Mouse (Mus musculus) retina, postnatal 1 day (tissue): ENCODE measurements at regions not wholly inside any gene's neighbourhood (a gene's known extent, or its start where the extent isn't known, plus 50 kb on each side); places are given as distances from the start of the nearest gene placed in this dataset.

ENCODE experiments used
- DNase-seq: peaks from one replicate; pipeline ENCODE4 v3.0.0-alpha.2; 2012

DNA sequence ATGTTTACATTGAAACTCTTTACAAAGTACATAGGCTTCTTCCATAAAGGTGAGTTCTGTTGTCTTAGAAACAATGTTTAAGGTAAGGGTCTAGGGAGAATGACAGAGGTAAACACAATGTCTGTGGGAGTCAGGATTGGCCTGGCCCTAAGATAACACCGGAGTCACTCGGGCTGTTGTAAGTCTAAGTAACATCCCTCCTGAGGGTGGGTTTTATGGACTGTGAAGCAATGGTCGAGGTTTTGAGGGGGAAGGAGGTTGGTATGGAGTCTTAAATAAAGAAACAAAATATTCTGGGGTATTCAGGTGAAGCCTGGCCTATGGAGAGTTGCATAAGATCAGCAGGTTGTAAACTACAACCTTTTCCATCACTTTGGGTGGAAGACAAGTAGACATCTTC is 101.5 kb downstream of the Qrsl1 start:
- no peak for DNase-seq

DNA sequence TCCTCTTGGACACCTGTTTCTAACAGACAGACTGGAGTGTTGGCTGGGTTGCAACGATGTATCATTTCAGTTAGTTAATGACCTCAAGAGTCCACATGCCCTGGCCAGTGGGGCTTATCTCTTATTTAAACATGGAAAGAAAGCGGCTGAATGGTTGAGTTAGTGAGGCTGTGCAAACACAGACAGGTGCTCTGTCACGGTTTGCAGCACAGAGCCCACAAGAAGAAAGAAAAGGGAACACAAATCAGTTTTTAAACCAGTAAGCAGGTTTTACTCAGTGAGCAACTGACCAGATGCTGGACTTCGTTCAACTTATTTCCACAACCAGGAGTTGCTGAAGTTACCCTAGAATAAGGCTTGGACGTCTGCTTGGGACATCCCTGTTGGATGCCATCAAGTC is 86.3 kb downstream of the Qrsl1 start:
- DNase-seq: no peak

DNA sequence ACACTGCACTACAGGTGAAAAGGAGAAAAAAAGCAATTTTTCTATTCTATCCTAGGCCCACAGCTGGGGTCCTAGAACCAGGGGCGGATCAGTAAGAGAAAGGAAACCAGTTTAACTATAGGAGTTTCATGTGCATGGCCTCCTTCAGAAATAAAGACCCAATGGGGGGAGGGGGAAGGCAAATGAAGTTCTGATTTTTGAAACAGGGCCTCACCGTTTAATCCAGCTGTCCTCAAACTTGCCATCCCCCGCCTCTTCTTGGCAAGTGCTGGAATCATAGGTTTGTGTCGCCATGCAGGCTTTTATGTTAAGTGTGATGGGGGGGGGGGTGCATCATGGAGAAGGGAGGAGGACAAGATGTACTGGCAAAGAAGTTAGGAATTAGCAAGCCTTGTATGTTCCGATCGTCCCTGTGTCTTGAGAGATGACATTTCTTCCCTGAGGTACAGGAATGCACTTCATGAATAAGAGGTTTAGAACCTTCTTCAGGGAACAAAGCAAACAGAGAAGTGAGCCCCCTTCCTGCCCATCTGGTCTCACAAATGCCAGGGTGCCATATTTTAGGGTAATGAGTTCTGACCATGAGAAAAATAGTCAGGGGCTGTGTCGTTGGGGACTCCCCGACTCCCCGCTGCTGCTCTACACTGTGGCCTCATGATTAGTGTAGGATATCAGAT is 83.9 kb downstream of the Qrsl1 start:
- DNase-seq: no peak

DNA sequence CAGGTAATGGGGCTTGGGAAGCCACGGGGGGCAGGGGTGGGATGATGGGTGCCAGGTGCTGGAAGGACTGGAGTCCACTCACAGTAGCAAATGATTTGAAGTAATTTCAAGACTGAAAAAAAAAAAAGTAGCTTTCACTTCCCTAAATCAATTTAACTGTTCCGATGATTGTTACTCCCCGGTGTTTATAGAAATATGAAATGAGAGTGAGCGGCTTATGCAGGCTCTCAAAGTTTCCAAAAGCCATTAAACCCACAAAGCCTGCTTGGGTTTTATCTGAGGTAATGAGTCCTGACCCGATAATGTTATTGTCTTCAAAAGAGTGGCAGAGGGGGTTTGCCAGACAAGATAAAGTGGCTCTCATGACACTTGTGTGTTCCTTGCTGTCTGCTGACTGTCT is 82.9 kb downstream of the Qrsl1 start:
- DNase-seq: no peak

DNA sequence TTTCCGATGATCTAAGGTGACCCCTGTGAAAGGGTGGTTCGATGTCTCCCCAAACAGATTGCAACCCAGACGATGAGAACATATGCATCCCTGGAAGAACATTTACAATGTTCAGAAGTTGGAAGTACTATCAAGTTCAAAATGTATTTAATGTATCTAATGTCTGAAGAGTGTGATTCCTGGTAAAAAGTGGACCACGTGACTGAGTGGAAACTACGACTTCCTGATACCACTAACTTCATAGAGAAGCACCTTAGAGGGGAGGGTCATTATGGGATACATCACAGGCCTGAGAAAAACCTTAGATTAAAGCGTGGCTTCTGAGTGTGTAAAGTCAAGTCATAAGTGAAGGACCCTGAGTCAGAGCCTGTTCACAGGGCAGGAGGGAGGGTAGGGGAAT is 82.1 kb downstream of the Qrsl1 start:
- DNase-seq: no peak

DNA sequence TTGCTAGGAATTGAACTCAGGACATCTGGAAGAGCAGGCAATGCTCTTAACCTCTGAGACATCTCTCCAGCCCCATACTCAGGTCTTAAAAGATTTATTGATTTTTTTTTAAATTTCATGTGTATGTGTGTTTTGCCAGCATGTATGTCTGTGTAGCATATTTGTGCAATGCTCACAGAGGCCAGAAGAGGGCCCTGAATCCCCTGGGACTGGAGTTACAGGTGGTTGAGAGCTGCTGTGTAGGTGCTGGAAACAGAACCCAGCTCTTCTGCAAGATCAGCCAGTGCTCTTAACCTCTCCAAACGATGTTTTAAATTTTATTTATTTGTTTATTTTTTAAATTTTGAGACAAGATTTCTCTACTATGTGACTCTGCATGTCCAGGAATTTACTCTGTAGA is 78.9 kb downstream of the Qrsl1 start:
- no peak for DNase-seq

DNA sequence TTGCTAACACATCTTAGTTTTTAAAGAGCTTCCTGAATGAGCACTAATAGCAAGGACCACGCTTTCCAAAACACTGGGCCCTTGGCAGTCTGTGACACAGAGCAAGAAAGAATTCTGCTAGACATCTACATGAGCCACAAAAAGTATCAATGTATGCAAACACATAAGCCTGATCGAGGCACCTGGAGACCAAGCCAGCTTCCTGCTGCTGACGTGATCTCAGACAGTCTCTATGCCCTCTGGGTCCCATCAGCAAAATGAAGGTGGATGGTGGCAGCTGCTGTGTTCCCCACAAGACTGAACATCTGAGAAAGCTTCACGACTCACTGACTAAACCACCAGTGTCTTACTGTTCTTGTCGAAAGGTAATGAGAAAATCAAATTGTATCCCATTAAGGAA is 77.5 kb downstream of the Qrsl1 start:
- DNase-seq: no peak
